Mouse (Mus musculus) spleen, adult 2 months (tissue): Measurements from ENCODE around the gene Nbl1. TPM values are rescaled to one million over a fixed set of nuclear protein-coding genes. Genes with fewer than 3 reads are reported as not detected.
A peak's percentile ranks its signal among the peaks of the same experiment; 100 is the strongest.

Experiments used
- DNase-seq, 2 experiments: peaks; one replicate each; pipeline versions ENCODE4 v3.0.0 to v3.0.0-alpha.2; 2012 to 2021; ENCODE audit warnings: low spot score in 2 of 2, low read depth in 1 of 2
- H3K27ac ChIP-seq: fragments of 200-500 bp; 2 replicates; pipeline ENCODE4 v1.5.1; 2012; ENCODE audit warnings: low read length, inconsistent platforms; ENCODE audit not compliant: insufficient read depth
- H3K27me3 ChIP-seq: fragments of 200-500 bp; 2 replicates; pipeline ENCODE4 v1.6.1; 2012; ENCODE audit warnings: mild to moderate bottlenecking, moderate library complexity, low read length, inconsistent platforms; ENCODE audit not compliant: control insufficient read depth, insufficient read depth
- H3K36me3 ChIP-seq: fragments of 200-500 bp; 2 replicates; pipeline ENCODE4 v1.6.1; 2012; ENCODE audit warnings: mild to moderate bottlenecking, low read length, inconsistent platforms; ENCODE audit not compliant: control insufficient read depth, insufficient read depth
- H3K4me1 ChIP-seq: fragments of 200-500 bp; 2 replicates; pipeline ENCODE4 v1.6.1; 2011; ENCODE audit warnings: inconsistent platforms; ENCODE audit not compliant: control insufficient read depth, insufficient read depth, insufficient read length
- H3K4me3 ChIP-seq: fragments of 200-500 bp; 2 replicates; pipeline ENCODE4 v1.5.1; 2011; ENCODE audit warnings: mild to moderate bottlenecking, inconsistent platforms; ENCODE audit not compliant: insufficient read depth, insufficient read length; ENCODE audit errors: extremely low read depth
- CTCF ChIP-seq: fragments of 200-500 bp; IDR thresholded peaks from 2 replicates; pipeline ENCODE4 v1.5.1; 2011; ENCODE audit warnings: mild to moderate bottlenecking, inconsistent platforms; ENCODE audit not compliant: insufficient read depth, insufficient read length, insufficient replicate concordance; ENCODE audit errors: extremely low read depth
- POLR2A ChIP-seq: fragments of 200-500 bp; IDR thresholded peaks from 2 replicates; pipeline ENCODE4 v1.6.1; 2011; ENCODE audit warnings: low read depth, low read length, inconsistent platforms
- WGBS: fragments of 180-500 bp; shearing (Covaris S2); methylation state at CpG from one replicate; pipeline ENCODE4 v1.1.7; 2018; 5-methylcytosine and 5-hydroxymethylcytosine counted together
- polyA plus RNA-seq: library from polyadenylated mRNA; depleted of rRNA; stranded (reverse); fragments of >200 nt; gene quantifications from 2 replicates; pipeline ENCODE4 v1.2.3, GENCODE M21; 2012

The Nbl1 gene
- polyA plus RNA-seq, 1 experiment, result 10.3 TPM

DNA sequence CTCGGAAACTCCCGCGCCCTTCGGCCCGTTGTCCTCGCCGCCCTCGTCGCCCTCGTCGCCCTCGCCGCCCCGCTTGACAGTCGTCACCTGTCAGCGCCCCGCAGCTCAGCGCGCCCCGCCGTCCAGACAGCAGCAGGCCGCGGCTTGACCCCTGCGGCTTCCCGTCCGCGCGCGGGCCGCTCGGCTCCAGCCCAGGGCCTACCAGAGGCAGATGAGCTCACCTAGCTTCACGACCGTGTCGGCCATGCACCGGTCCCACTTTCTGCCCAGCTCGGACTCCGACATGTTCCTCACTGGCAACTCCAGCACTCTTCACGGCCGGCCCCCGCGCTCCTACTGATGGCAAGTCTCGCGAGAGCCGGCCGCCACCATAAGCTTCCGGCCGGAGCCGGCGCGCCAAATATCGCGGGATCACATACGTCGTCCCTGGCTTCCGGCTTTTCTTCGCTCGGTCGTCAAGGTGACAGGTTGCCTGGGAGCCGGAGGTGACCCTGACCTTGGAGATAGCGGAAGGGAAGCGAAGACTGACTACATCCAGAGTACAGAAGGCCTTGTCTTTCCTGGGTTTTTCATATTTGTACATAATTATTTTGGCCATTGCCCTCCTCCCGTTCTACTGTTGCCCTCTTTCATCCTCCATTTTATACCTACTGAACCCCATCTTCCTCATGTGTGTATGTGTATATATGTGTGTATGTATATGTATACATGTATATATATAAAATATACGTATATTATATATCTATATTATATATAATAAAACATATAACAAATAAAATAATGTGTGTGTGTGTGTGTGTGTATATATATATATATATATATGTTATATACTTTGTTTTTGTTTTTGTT is 38.1 kb upstream of the Nbl1 start, which contains the start of gene Minos1:
TSS of gene Minos1 (minus strand) at position 413 of the 849 bp plus-strand sequence.
- no peaks in the 10 kb centered on the region for H3K27me3 ChIP-seq
- peak within 1 kb of the TSS; percentile 93 for H3K27ac ChIP-seq
- TF ChIP-seq POLR2A, result peak; percentile 72
- no peak for TF ChIP-seq CTCF
- peak within 1 kb of the TSS; percentile 99 for H3K4me3 ChIP-seq
- H3K36me3 ChIP-seq, result no peaks in the 10 kb centered on the region
- H3K4me1 ChIP-seq, result peaks cover 5% of the 10 kb centered on the region
- peak; percentile 91 to 96 for DNase-seq
- WGBS, result 1% methylated on average over 63 of the region's 63 CpGs

DNA sequence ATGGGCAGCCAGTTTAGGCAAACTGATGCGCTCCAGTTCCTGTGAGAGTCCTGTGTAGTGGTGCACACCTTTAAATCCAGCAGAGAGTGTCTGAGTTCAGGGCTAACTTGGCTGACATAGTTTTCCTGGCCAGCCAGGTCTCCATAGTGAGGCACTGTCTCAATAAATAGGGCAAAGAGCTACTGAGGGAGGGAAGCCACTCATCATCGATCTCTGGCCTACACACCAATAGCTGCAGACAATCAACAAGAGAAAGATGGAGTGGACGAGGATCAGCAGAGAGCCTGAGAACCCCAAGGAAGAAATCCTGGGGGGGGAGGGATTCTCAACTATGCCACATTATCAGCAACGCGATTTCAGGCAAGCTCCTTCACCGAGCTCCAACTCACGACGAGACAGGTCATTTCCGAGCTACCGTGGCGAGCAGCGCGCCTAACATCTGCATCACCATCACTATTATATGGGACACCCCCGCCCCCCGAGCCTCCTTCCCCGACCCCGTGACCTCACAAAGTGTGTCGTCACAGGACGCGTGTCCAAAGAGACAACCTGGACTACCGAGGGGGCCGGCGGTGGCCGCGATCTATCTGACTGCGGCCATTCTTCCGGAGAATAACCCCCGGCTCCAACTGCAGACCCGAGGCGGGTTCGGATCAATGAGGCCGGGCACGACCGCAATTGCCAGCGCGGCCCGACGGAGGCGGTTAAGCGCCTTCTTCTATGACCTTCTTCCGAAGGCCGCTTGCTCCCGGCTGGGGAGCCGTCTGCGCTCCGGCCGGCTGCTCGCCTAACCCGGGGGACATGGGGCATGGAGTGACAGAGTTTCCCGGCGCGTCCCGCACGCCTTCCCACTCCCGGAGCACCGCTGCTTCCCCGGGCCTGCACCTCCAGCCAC is 37.3 kb upstream of the Nbl1 start:
- peak overlapping the region; percentile 93 for H3K27ac ChIP-seq
- no peaks in the 10 kb centered on the region for H3K27me3 ChIP-seq
- TF ChIP-seq POLR2A (no peak), CTCF (no peak)
- H3K36me3 ChIP-seq, result no peaks in the 10 kb centered on the region
- H3K4me1 ChIP-seq, result peaks cover 5% of the 10 kb centered on the region
- peak overlapping the region; percentile 99 for H3K4me3 ChIP-seq
- no peak for DNase-seq
- WGBS, result 3% methylated on average over 57 of the region's 57 CpGs

DNA sequence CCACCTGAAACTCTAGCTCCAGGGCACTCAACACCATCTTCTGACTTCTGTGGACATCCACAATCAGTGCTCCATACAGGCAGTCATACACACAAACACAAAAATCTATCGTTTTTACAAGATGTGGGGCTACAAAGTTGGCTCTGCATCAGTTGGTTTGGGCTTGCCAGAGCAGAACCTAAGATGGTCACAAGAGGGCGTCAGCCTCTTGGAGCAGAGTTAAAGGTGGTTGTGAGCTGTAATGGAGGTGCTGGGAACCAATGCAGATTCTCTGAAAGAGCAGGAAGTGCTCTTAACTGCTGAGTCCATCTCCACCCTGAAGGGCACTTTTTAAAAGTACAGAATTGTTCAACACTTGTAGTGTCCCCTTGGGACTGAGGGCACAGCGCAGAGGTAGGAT is 33.7 kb upstream of the Nbl1 start:
- Histone ChIP-seq H3K27me3 (no peaks in the 10 kb centered on the region), H3K4me3 (no peak overlapping the region), H3K27ac (no peak overlapping the region), H3K4me1 (peaks cover 5% of the 10 kb centered on the region), H3K36me3 (no peaks in the 10 kb centered on the region)
- DNase-seq, result no peak
- TF ChIP-seq POLR2A (no peak), CTCF (no peak)
- 95% methylated on average over 3 of the region's 3 CpGs for WGBS

DNA sequence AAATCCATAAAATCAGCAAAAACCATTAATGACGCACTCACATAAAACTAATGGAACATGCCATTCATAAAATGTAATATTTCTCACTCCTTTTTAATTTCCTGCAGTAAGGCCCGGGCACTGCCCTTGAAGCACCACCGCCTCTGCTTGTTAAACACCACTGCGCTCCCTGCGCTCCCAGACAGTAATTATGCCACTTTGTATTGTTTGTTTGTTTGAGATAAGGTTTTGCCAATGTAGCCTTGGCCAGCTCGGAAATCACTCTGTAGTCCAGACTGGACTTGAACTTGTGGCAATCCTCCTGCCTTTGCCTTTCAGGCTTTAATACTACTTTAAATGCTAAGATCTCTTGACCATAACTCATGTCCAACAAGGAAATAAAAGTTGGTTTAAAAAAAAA is 32.1 kb upstream of the Nbl1 start:
- no peak for DNase-seq
- Histone ChIP-seq H3K36me3 (no peaks in the 10 kb centered on the region), H3K4me1 (peaks cover 4% of the 10 kb centered on the region), H3K4me3 (no peak overlapping the region), H3K27ac (no peak overlapping the region), H3K27me3 (no peaks in the 10 kb centered on the region)
- no peak for TF ChIP-seq CTCF
- no peak for TF ChIP-seq POLR2A
- WGBS, result 88% methylated on average over 6 of the region's 6 CpGs

DNA sequence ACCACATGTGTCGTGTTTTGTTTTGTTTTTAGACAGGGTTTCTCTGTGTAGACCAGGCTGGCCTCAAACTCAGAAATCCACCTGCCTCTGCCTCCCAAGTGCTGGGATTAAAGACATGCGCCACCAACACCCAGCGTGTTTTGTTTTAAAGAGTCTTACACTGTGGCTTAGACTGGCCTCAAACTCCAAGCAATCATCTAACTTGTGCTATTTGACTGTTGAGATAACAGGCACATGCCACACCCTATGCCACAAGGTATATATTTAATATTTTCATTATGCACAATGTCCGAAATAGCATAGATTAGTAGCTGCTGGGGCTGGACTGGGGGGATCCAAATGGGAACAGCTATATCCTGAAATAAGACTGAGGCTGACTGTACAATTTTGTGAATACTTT is 29.8 kb upstream of the Nbl1 start:
- Histone ChIP-seq H3K4me1 (no peaks in the 10 kb centered on the region), H3K27me3 (no peaks in the 10 kb centered on the region), H3K36me3 (no peaks in the 10 kb centered on the region), H3K4me3 (no peak overlapping the region), H3K27ac (no peak overlapping the region)
- DNase-seq, result no peak
- TF ChIP-seq CTCF (no peak), POLR2A (no peak)
- 80% methylated on average over 4 of the region's 4 CpGs for WGBS

DNA sequence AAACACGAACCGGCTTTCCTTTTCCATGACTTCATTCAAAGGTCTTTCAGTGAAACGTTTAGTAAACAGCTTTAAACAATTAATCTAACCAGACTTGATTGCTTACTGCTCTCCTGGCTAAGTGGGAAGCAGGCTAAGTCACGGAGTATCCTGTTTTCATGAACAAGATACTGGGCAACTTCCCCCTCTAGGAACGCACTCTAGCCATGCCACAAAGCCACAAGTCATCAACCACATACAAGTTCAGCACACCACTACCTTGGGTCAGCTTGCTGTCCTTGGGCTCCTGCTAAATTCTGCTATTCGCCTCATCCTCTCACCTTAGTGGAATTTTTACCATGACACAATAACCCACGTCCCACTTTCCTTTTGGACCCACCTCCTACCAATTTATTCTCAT is 28.2 kb upstream of the Nbl1 start:
- TF ChIP-seq POLR2A (no peak), CTCF (no peak)
- no peak overlapping the region for H3K4me3 ChIP-seq
- H3K27ac ChIP-seq, result no peak overlapping the region
- H3K4me1 ChIP-seq, result no peaks in the 10 kb centered on the region
- no peaks in the 10 kb centered on the region for H3K27me3 ChIP-seq
- 50% methylated on average over 7 of the region's 7 CpGs for WGBS
- DNase-seq, result no peak
- H3K36me3 ChIP-seq, result no peaks in the 10 kb centered on the region
